Mouse (Mus musculus) retina, embryonic 14.5 days (tissue): ENCODE results near the gene Nusap1.
"Not testable (repeated sequence)": the region's sequence is repeated elsewhere in the genome, so short reads cannot be mapped to it uniquely, and the experiment has no call there.

Experiments
- DNase-seq: peaks from one replicate; pipeline ENCODE4 v3.0.0-alpha.2; 2015; ENCODE audit warnings: low spot score

Nusap1 gene

GRCm38 (mm10) chr2:119644254-119644653, 26.2 kb downstream of the Nusap1 start:
- no peak for DNase-seq

DNA sequence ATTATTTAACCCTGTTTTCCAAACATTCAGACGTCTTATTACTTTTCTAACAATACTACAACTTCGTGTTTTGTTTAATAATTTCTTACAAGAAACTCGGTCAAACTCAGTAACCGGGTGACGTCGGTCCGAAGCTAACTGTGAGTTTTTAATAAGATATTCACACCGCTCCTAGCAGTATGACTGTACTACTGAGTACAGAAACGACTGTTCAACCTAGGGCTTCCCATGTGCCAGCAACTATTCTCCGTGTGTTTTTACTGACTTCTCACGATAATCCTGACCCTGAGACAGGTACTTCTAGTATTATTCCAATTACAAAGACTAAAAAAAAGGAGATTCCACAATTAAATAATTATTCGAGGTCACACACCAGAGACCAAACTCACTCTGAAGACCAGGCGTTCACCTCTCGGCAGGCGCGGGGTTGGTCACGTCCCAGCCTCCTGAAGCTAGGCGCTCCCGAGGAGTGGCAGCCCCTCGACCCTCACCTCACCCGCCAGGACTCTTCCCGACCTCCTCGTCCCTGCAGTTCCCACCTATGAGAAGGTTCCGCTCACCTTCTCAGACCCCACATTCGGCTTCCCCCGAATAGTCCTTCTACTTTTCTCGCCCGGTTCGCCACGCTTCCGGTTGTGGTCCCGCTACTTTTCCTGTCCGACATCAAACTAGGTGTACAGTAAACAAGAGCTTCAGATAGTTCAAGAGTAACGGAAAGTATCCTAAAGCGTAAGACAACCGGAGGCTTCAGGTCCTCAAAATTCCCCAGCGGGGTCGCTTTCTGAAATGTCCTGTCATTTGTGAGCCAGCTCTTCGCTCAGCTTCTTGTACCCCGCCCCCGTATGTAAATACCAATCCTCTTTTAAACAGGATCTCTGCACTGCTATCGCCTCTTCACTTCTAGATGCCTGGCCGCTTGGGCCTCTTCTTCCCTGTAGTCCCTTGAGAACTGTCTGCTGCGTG, 44.4 kb downstream of the Nusap1 start, which contains the start of gene Ndufaf1:
TSS of gene Ndufaf1 (minus strand) at position 608 of the 963 bp plus-strand sequence.
- DNase-seq = peak; percentile 88

- DNase-seq = not testable (repeated sequence)
Observed at GRCm38 (mm10) chr2:119665744-119666143, 47.6 kb downstream of the Nusap1 start.

- no peak for DNase-seq
Observed at GRCm38 (mm10) chr2:119669010-119669409, 50.9 kb downstream of the Nusap1 start.

- peak; percentile 97 for DNase-seq
Observed at GRCm38 (mm10) chr2:119674525-119675214, 56.6 kb downstream of the Nusap1 start, which contains the start of gene Rtf1. Gene Rtf1, plus strand, starts transcription at chr2:119675068.

DNA sequence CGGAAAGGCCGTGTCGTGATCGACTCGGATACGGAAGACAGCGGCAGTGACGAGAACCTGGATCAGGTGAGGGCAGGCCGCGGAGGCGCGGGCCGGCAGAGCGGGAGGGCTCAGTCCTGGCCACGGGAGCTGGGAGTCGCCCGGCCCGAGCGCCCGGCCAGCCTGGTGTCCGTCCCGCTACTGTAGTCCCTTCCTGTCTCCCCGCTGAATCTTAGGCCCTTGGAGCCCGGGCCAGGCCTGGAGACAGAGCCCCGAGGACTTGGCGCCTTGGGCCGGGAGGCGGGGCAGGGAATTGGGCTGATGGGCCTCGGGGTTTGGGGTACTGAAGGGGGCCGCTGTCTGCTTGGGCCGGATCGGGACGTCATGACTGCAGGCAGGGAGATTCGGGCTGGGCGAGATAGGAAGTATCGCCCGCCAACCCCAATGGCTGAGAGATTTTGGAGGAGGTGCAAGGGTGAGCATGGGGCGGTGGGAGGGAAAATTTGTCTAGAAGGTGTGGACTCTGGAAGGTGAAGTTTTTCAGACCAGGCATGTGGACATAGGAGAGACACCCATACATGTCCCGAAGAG, 57.2 kb downstream of the Nusap1 start:
- DNase-seq = no peak

DNA sequence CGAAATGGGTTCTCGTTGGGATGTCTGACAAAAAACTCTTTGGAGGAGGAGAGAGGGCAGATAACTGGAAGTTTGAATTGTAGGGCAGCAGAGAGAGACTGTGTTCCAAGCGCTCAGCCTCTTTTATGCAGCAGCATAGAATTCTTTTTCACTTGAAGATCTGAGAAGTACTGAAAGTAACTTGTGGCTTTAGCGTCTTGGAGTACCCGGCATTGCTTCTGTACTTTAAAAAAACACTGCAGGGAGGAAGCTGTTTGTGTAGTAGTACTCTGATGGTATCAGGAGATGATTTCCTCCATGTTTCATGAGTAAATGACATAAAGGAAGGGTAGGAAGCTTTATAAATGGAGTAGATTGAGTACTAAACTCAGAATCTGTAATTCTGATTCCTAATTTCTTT, 57.7 kb downstream of the Nusap1 start:
- no peak for DNase-seq

DNA sequence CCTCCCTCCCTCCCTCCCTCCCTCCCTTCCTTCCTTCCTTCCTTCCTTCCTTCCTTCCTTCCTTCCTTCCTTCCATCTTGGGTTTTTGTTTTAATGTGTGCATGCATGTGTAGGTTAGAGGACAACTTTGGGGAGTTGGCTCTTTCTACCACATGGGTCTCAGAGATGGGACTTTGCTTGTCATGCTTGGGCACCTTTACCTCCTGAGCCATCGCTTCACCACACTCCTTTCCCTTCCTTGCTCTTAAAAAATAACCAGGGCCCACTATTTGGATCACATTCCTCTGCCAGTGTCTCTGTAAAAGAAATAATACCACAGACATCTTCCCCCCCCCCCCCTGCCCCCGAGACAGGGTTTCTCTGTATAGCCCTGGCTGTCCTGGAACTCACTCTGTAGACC, 65.6 kb downstream of the Nusap1 start:
- no peak for DNase-seq

GRCm38 (mm10) chr2:119692003-119692701, 74.1 kb downstream of the Nusap1 start:
- DNase-seq = peak; percentile 45

GRCm38 (mm10) chr2:119694826-119695225, 76.7 kb downstream of the Nusap1 start:
- no peak for DNase-seq

DNA sequence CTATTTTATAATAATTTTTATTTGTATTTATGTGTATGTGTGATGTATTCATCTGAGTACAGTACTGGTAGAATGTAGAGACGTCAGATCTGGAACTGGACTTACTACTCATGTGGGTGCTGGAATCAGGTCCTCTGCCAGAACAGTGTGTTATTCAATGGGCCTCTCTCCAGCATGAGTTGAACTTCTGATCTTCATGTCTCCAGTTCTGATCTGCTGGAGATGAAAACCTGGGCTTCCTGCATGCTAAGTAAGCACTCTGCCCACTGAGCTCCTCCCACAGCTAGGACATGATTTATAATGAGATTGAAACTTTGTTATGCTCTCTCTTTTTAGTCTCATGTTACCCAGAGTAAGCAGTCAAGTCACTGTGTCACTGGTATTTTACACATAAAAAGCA, 78.0 kb downstream of the Nusap1 start:
- no peak for DNase-seq

GRCm38 (mm10) chr2:119698472-119698871, 80.4 kb downstream of the Nusap1 start:
- no peak for DNase-seq

DNA sequence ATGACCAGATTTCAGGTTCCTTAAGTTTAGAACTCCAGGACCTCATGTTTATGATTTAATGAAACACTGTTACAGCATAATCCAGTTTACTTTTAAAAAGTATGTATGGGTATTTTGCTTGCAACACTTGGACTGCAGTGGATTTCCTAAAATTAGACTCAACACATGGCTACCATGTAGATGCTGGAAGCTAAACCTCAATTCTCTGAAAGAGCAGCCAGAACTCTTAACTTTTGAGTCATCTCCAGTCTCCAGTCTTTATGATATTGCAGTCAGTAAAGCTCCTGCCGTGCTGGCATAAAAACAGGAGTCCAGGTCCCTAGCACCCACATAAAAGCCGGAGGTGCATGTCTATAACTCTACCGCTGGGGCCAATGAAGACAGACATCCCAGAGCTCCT, 81.9 kb downstream of the Nusap1 start:
- DNase-seq = no peak
